10 mouse cellular contexts compared by ENCODE assay signal in genomic region chr9:21849691-21850677, GRCm38 (mm10). TPM values are rescaled to one million over a fixed set of nuclear protein-coding genes. Genes with fewer than 3 reads are reported as not detected.
DNase-seq lines count a peak whose midpoint lies in the region; ATAC-seq and TF ChIP-seq lines count a peak whose summit lies in the region.
"Had no signal": no experiment of that assay in that cellular context is flagged by ENCODE, and none has a peak within 500 bp of the region (broad histone marks: within the 10 kb centered on the region; RNA-seq: fewer than 3 reads in every experiment).

No protein-coding gene starts in this region.

- intact Hi-C loops in heart, postnatal 10 days (cut with DNase I), result no loop called here

- H3K36me3 ChIP-seq in heart, embryonic 14.5 days (ENCODE audit: control insufficient read depth, insufficient read depth, low read length), result peaks cover 12% of the 10 kb centered on the region
- H3K36me3 ChIP-seq in megakaryocyte, embryonic 14.5 days (replicated peaks; ENCODE audit: low read length), result no peaks in the 10 kb centered on the region
- H3K36me3 ChIP-seq in limb, embryonic 10.5 days, result peaks cover 12% of the 10 kb centered on the region
- peaks cover 3% of the 10 kb centered on the region for H3K36me3 ChIP-seq in stomach, postnatal 0 days (ENCODE audit: control insufficient read depth, insufficient read depth, low read length)

- WGBS in heart, embryonic 14.5 days, result 60% methylated on average over 7 of the region's 7 CpGs
- WGBS in limb, embryonic 10.5 days, result 62% methylated on average over 7 of the region's 7 CpGs
- WGBS in stomach, postnatal 0 days, result 49% methylated on average over 7 of the region's 7 CpGs

- TF ChIP-seq CTCF in stomach, postnatal 0 days (IDR thresholded peaks at IDR 0.05; ENCODE audit: low read depth), result no peak

- H3K4me3 ChIP-seq in heart, embryonic 14.5 days (ENCODE audit: control insufficient read depth in 1 of 2, insufficient read depth in 1 of 2, low read depth in 1 of 2, low read length in 2 of 2), result peak overlapping the region in 1 of 2 experiments; percentile 73; a peak in 2 of 4 replicates
- H3K4me3 ChIP-seq in megakaryocyte, embryonic 14.5 days (replicated peaks), result peak overlapping the region; percentile 10
- peak overlapping the region; percentile 89; the same call in 1 of the 2 replicates for H3K4me3 ChIP-seq in limb, embryonic 10.5 days
- no peak overlapping the region for H3K4me3 ChIP-seq in stomach, postnatal 0 days (ENCODE audit: low read depth, low read length)

- H3K27me3 ChIP-seq in heart, embryonic 14.5 days (ENCODE audit: control insufficient read depth, insufficient read depth, low read length), result no peaks in the 10 kb centered on the region
- H3K27me3 ChIP-seq in megakaryocyte, embryonic 14.5 days (replicated peaks), result peaks cover 23% of the 10 kb centered on the region
- H3K27me3 ChIP-seq in limb, embryonic 10.5 days (ENCODE audit: low read depth, poor library complexity, severe bottlenecking), result no peaks in the 10 kb centered on the region
- H3K27me3 ChIP-seq in stomach, postnatal 0 days (ENCODE audit: control insufficient read depth, insufficient read depth, low read length), result no peaks in the 10 kb centered on the region

- H3K27ac ChIP-seq in heart, embryonic 14.5 days (replicated peaks in 1 of 2; ENCODE audit: control insufficient read depth in 1 of 2, insufficient read depth in 1 of 2, low read depth in 2 of 2, low read length in 2 of 2), result peak overlapping the region; percentile 1 to 81
- peak overlapping the region; percentile 57; the same call in 1 of the 2 replicates for H3K27ac ChIP-seq in limb, embryonic 10.5 days
- no peak overlapping the region for H3K27ac ChIP-seq in stomach, postnatal 0 days (replicated peaks)

- peak overlapping the region; percentile 91; the same call in 1 of the 2 replicates for H3K9ac ChIP-seq in heart, embryonic 14.5 days (ENCODE audit: low read length)
- no peak overlapping the region for H3K9ac ChIP-seq in stomach, postnatal 0 days (ENCODE audit: low read length)

- peaks cover 19 to 25% of the 10 kb centered on the region in 2 experiments for H3K4me1 ChIP-seq in heart, embryonic 14.5 days (ENCODE audit: control insufficient read depth in 2 of 2, insufficient read depth in 2 of 2, low read length in 2 of 2)
- H3K4me1 ChIP-seq in megakaryocyte, embryonic 14.5 days, result peaks cover 44% of the 10 kb centered on the region
- H3K4me1 ChIP-seq in limb, embryonic 10.5 days, result peaks cover 77% of the 10 kb centered on the region
- peaks cover 2% of the 10 kb centered on the region; the same call in 1 of the 2 replicates for H3K4me1 ChIP-seq in stomach, postnatal 0 days (replicated peaks; ENCODE audit: control insufficient read depth, insufficient read depth)

- no peak for ATAC-seq in heart, embryonic 14.5 days (ENCODE audit: insufficient number of reproducible peaks, insufficient read depth, low FRiP score, low read depth)
- ATAC-seq in megakaryocyte, adult 5-6 weeks (ENCODE audit: poor library complexity, severe bottlenecking), result no peak
- ATAC-seq in stomach, postnatal 0 days (ENCODE audit: low FRiP score, low TSS enrichment), result no peak

- TF ChIP-seq EP300 in stomach, postnatal 0 days (optimal IDR thresholded peaks at IDR 0.05), result no peak

- peak overlapping the region; percentile 73 for H3K4me2 ChIP-seq in heart, embryonic 14.5 days (ENCODE audit: low read length)
- H3K4me2 ChIP-seq in stomach, postnatal 0 days (replicated peaks; ENCODE audit: low read depth), result peak overlapping the region; percentile 74; the same call in 1 of the 2 replicates

- no peak for DNase-seq in heart, postnatal 10 days
- no peak for DNase-seq in limb, embryonic 10.5 days (ENCODE audit: low spot score)
- DNase-seq in stomach, postnatal 0 days (ENCODE audit: low spot score), result no peak
- DNase-seq in right cerebral cortex, postnatal 25 days, result no peak
- no peak for DNase-seq in layer of hippocampus, postnatal 10 days (ENCODE audit: low spot score in 2 of 2)
- DNase-seq: thymus, postnatal 14 days had no signal

- H3K9me3 ChIP-seq in heart, embryonic 14.5 days (ENCODE audit: control insufficient read depth, low read length), result no peaks in the 10 kb centered on the region
- H3K9me3 ChIP-seq in megakaryocyte, embryonic 14.5 days, result no peaks in the 10 kb centered on the region
- no peaks in the 10 kb centered on the region for H3K9me3 ChIP-seq in limb, embryonic 10.5 days (replicated peaks)
- no peaks in the 10 kb centered on the region for H3K9me3 ChIP-seq in stomach, postnatal 0 days (ENCODE audit: control insufficient read depth, low read length)

RNA-seq across cellular contexts. Expression of gene Dock6, which starts 2.5 kb away (rescaled TPM):
- 42.4 and 44.5 TPM in 2 replicates for polyA plus RNA-seq in heart, embryonic 14.5 days (2014; fragmentation: Nextera tagmentation; extraction: Ambion mirVana)
- 10 to 100 TPM; 63.0 to 66.5 TPM for total RNA-seq in heart, postnatal 10 days (2021)
- 1.1 and 3.0 TPM in 2 replicates for polyA plus RNA-seq in megakaryocyte, embryonic 14.5 days (2012; ENCODE audit: insufficient read depth, low replicate concordance)
- total RNA-seq in megakaryocyte, adult 5-6 weeks (2015), result 2.3 and 2.6 TPM in 2 replicates
- total RNA-seq in megakaryocyte, adult 5-6 weeks (2017), result 1.3 and 1.5 TPM in 2 replicates
- 46.0 and 52.0 TPM in 2 replicates for polyA plus RNA-seq in limb, embryonic 10.5 days (2016; fragmentation: Nextera tagmentation; extraction: Ambion mirVana)
- polyA plus RNA-seq in stomach, postnatal 0 days (2015; fragmentation: Nextera tagmentation; extraction: Ambion mirVana), result 13.5 and 14.1 TPM in 2 replicates
- total RNA-seq in layer of hippocampus, postnatal 10 days (2021), result 10 to 100 TPM; 32.6 to 34.5 TPM

RNA-seq across cellular contexts. Expression of gene Angptl8, which starts 14.7 kb away (rescaled TPM):
- polyA plus RNA-seq in heart, embryonic 14.5 days (2014; fragmentation: Nextera tagmentation; extraction: Ambion mirVana), result 1.4 and 1.6 TPM in 2 replicates
- under 1 TPM in 1 of 2 experiments, not detected in 1; 0.31 TPM for total RNA-seq in heart, postnatal 10 days (2021)
- not detected in 2 replicates for polyA plus RNA-seq in megakaryocyte, embryonic 14.5 days (2012; ENCODE audit: insufficient read depth, low replicate concordance)
- total RNA-seq in megakaryocyte, adult 5-6 weeks (2015), result 1.6 and 2.0 TPM in 2 replicates
- total RNA-seq in megakaryocyte, adult 5-6 weeks (2017), result 3.3 TPM in 1 of 2 replicates, not detected in the other
- 1.2 and 1.6 TPM in 2 replicates for polyA plus RNA-seq in limb, embryonic 10.5 days (2016; fragmentation: Nextera tagmentation; extraction: Ambion mirVana)
- polyA plus RNA-seq in stomach, postnatal 0 days (2015; fragmentation: Nextera tagmentation; extraction: Ambion mirVana), result 2.1 and 2.2 TPM in 2 replicates
- not detected for total RNA-seq in layer of hippocampus, postnatal 10 days (2021)
- total RNA-seq: CH12.LX had no signal

RNA-seq across cellular contexts. Expression of gene Kank2, which starts 51.4 kb away (rescaled TPM):
- polyA plus RNA-seq in heart, embryonic 14.5 days (2014; fragmentation: Nextera tagmentation; extraction: Ambion mirVana), result 11.1 and 11.6 TPM in 2 replicates
- total RNA-seq in heart, postnatal 10 days (2021), result 10 to 100 TPM; 49.5 to 51.9 TPM
- polyA plus RNA-seq in megakaryocyte, embryonic 14.5 days (2012; ENCODE audit: insufficient read depth, low replicate concordance), result 0.51 TPM in 1 of 2 replicates, not detected in the other
- total RNA-seq in megakaryocyte, adult 5-6 weeks (2015), result 0.73 and 1.2 TPM in 2 replicates
- total RNA-seq in megakaryocyte, adult 5-6 weeks (2017), result 0.49 and 1.1 TPM in 2 replicates
- 22.7 and 24.2 TPM in 2 replicates for polyA plus RNA-seq in limb, embryonic 10.5 days (2016; fragmentation: Nextera tagmentation; extraction: Ambion mirVana)
- polyA plus RNA-seq in stomach, postnatal 0 days (2015; fragmentation: Nextera tagmentation; extraction: Ambion mirVana), result 7.3 and 7.5 TPM in 2 replicates
- total RNA-seq in layer of hippocampus, postnatal 10 days (2021), result 1 to 10 TPM; 7.5 to 7.8 TPM
